Mouse (Mus musculus) CH12.LX (cell line): Measurements from ENCODE around the gene Phox2a.

ENCODE experiments used
- GABPA ChIP-seq: IDR thresholded peaks from 2 replicates; pipeline ENCODE4 v1.6.1; 2012; ENCODE audit warnings: low read depth, low read length, improper control_type of control experiment, inconsistent platforms; ENCODE audit not compliant: insufficient replicate concordance
- POLR2A ChIP-seq: IDR thresholded peaks from 2 replicates; pipeline ENCODE4 v1.6.1; 2011; ENCODE audit warnings: low read depth, mild to moderate bottlenecking, improper control_type of control experiment, low read length
- SIN3A ChIP-seq: IDR thresholded peaks from 2 replicates; pipeline ENCODE4 v1.6.1; 2012; ENCODE audit warnings: low read length, improper control_type of control experiment, inconsistent platforms

- TF ChIP-seq GABPA = no peak
- no peak for TF ChIP-seq POLR2A
- TF ChIP-seq SIN3A = no peak
Measured at GRCm38 (mm10) chr7:101823758-101824630, 5.9 kb downstream of the Phox2a start.
